ENCODE assay signal across 12 mouse cellular contexts in genomic region chr8:10634421-10634820, GRCm38 (mm10).
A peak's percentile ranks its signal among the peaks of the same experiment; 100 is the strongest.
DNase-seq lines count a peak whose midpoint lies in the region; ATAC-seq and TF ChIP-seq lines count a peak whose summit lies in the region.
"Had no signal": no experiment of that assay in that cellular context is flagged by ENCODE, and none has a peak within 500 bp of the region (broad histone marks: within the 10 kb centered on the region; RNA-seq: fewer than 3 reads in every experiment).

No protein-coding gene starts in this region.

- H3K4me3 ChIP-seq in heart, embryonic 11.5 days (ENCODE audit: low read depth, low read length), result no peak overlapping the region
- no peak overlapping the region for H3K4me3 ChIP-seq in heart, adult 2 months
- H3K4me3 ChIP-seq in midbrain, embryonic 13.5 days (replicated peaks), result no peak overlapping the region
- H3K4me3 ChIP-seq in midbrain, embryonic 14.5 days (replicated peaks; ENCODE audit: low read depth, low read length), result no peak overlapping the region
- H3K4me3 ChIP-seq: erythroblast, embryonic 14.5 days; neural tube, embryonic 13.5 days had no signal

- H3K4me1 ChIP-seq in heart, embryonic 11.5 days (ENCODE audit: control insufficient read depth, insufficient read depth, low read length), result peaks cover 5% of the 10 kb centered on the region; the same call in 1 of the 2 replicates
- no peaks in the 10 kb centered on the region for H3K4me1 ChIP-seq in heart, adult 2 months (ENCODE audit: control insufficient read depth, insufficient read depth, low read length)
- peaks cover 19% of the 10 kb centered on the region for H3K4me1 ChIP-seq in midbrain, embryonic 13.5 days (replicated peaks)
- peaks cover 5% of the 10 kb centered on the region; the same call in 1 of the 2 replicates for H3K4me1 ChIP-seq in midbrain, embryonic 14.5 days (ENCODE audit: control insufficient read depth, insufficient read depth, low read length)

- intact Hi-C loops in heart, adult 2 months (cut with DNase I), result no loop called here

- peak overlapping the region; percentile 24; the same call in 1 of the 2 replicates for H3K4me2 ChIP-seq in heart, embryonic 11.5 days
- no peak overlapping the region for H3K4me2 ChIP-seq in midbrain, embryonic 13.5 days (replicated peaks)
- H3K4me2 ChIP-seq in midbrain, embryonic 14.5 days (ENCODE audit: low read length), result no peak overlapping the region
- H3K4me2 ChIP-seq: neural tube, embryonic 13.5 days had no signal

- H3K9ac ChIP-seq in heart, embryonic 11.5 days (ENCODE audit: low read depth, low read length), result no peak overlapping the region
- H3K9ac ChIP-seq in heart, adult 2 months (ENCODE audit: low read depth, low read length), result no peak overlapping the region
- H3K9ac ChIP-seq in midbrain, embryonic 13.5 days (replicated peaks), result no peak overlapping the region
- H3K9ac ChIP-seq in midbrain, embryonic 14.5 days (replicated peaks; ENCODE audit: low read length), result no peak overlapping the region
- H3K9ac ChIP-seq: neural tube, embryonic 13.5 days had no signal

- no peaks in the 10 kb centered on the region for H3K79me2 ChIP-seq in heart, adult 2 months (replicated peaks; ENCODE audit: control insufficient read depth, insufficient read depth, low read length)

- no peak for DNase-seq in heart, adult 2 months
- DNase-seq in midbrain, embryonic 14.5 days, result no peak
- DNase-seq in cerebellum, postnatal 14 days, result peak; percentile 77 to 83
- DNase-seq in spleen, postnatal 14 days (ENCODE audit: low spot score in 2 of 2), result no peak
- no peak for DNase-seq in thymus, postnatal 4 days
- DNase-seq: heart, postnatal 10 days; kidney, postnatal 4 days had no signal

- no peak for TF ChIP-seq EP300 in heart, adult 2 months (IDR thresholded peaks at IDR 0.05; ENCODE audit: insufficient read depth, low read depth, low read length)

- no peaks in the 10 kb centered on the region for H3K36me3 ChIP-seq in heart, embryonic 11.5 days (ENCODE audit: control insufficient read depth, insufficient read depth, low read length)
- no peaks in the 10 kb centered on the region for H3K36me3 ChIP-seq in heart, adult 2 months (ENCODE audit: control insufficient read depth, insufficient read depth, low read length)
- H3K36me3 ChIP-seq in midbrain, embryonic 13.5 days, result no peaks in the 10 kb centered on the region
- H3K36me3 ChIP-seq in midbrain, embryonic 14.5 days (ENCODE audit: control insufficient read depth, insufficient read depth, low read length), result no peaks in the 10 kb centered on the region
- H3K36me3 ChIP-seq: neural tube, embryonic 13.5 days had no signal

- 67% methylated on average over 13 of the region's 13 CpGs for WGBS in heart, embryonic 11.5 days (ENCODE audit: insufficient replicate concordance)
- 39% methylated on average over 13 of the region's 13 CpGs for WGBS in heart, adult 2 months
- WGBS in midbrain, embryonic 13.5 days, result 75% methylated on average over 13 of the region's 13 CpGs
- 75% methylated on average over 13 of the region's 13 CpGs for WGBS in midbrain, embryonic 14.5 days

- no peak for TF ChIP-seq POLR2A in heart, adult 2 months (IDR thresholded peaks at IDR 0.05; ENCODE audit: insufficient read depth, low read depth, low read length)

- TF ChIP-seq CTCF in heart, adult 2 months (IDR thresholded peaks at IDR 0.05), result no peak

- no peak overlapping the region for H3K27ac ChIP-seq in heart, embryonic 11.5 days (ENCODE audit: low read depth, low read length)
- no peak overlapping the region for H3K27ac ChIP-seq in heart, adult 2 months
- H3K27ac ChIP-seq in midbrain, embryonic 13.5 days, result no peak overlapping the region
- H3K27ac ChIP-seq in midbrain, embryonic 14.5 days (replicated peaks; ENCODE audit: low read depth, low read length), result no peak overlapping the region
- H3K27ac ChIP-seq: neural tube, embryonic 13.5 days had no signal

- no peaks in the 10 kb centered on the region for H3K9me3 ChIP-seq in heart, embryonic 11.5 days (replicated peaks; ENCODE audit: control insufficient read depth, low read length)
- H3K9me3 ChIP-seq in midbrain, embryonic 13.5 days, result no peaks in the 10 kb centered on the region
- H3K9me3 ChIP-seq in midbrain, embryonic 14.5 days (ENCODE audit: control insufficient read depth, low read length), result no peaks in the 10 kb centered on the region
- H3K9me3 ChIP-seq: neural tube, embryonic 13.5 days had no signal

- H3K27me3 ChIP-seq in heart, embryonic 11.5 days (ENCODE audit: control insufficient read depth, insufficient read depth, low read length), result no peaks in the 10 kb centered on the region
- H3K27me3 ChIP-seq in heart, adult 2 months (ENCODE audit: control insufficient read depth, insufficient read depth, low read length), result no peaks in the 10 kb centered on the region
- H3K27me3 ChIP-seq in midbrain, embryonic 13.5 days, result no peaks in the 10 kb centered on the region; the same call in 1 of the 2 replicates
- H3K27me3 ChIP-seq in midbrain, embryonic 14.5 days (ENCODE audit: control insufficient read depth, insufficient read depth, low read length), result no peaks in the 10 kb centered on the region
- H3K27me3 ChIP-seq: neural tube, embryonic 13.5 days had no signal

- no peak for ATAC-seq in heart, embryonic 11.5 days (replicated peaks; ENCODE audit: insufficient number of reproducible peaks, low FRiP score, low TSS enrichment)
- peak; percentile 28 for ATAC-seq in midbrain, embryonic 13.5 days
- no peak for ATAC-seq in midbrain, embryonic 14.5 days (ENCODE audit: low FRiP score, low TSS enrichment)
- ATAC-seq in neutrophil, adult 5-6 weeks (ENCODE audit: extremely low read depth, insufficient number of reproducible peaks, low FRiP score, poor library complexity, severe bottlenecking), result 0 out of 2 replicates have a peak, but pooled peaks have one; percentile 33

Comparison
In these comparisons a context has a peak if more than half of its experiments do, and no peak if none do; other contexts are left out.
1. ATAC-seq: peak in midbrain, embryonic 13.5 days (single experiment) and neutrophil, adult 5-6 weeks (single experiment); none in heart, embryonic 11.5 days (single experiment) and midbrain, embryonic 14.5 days (single experiment).
2. DNase-seq: peak in cerebellum, postnatal 14 days (2 of 2); none in heart, adult 2 months (0 of 2), midbrain, embryonic 14.5 days (single experiment), spleen, postnatal 14 days (0 of 2) and thymus, postnatal 4 days (single experiment).